Mouse (Mus musculus): Measurements from ENCODE around the gene Wdr73. TPM values are rescaled to one million over a fixed set of nuclear protein-coding genes. Genes with fewer than 3 reads are reported as not detected.

Gene Wdr73
- polyA plus RNA-seq, 2 experiments = 22.6 to 23.1 TPM

DNA sequence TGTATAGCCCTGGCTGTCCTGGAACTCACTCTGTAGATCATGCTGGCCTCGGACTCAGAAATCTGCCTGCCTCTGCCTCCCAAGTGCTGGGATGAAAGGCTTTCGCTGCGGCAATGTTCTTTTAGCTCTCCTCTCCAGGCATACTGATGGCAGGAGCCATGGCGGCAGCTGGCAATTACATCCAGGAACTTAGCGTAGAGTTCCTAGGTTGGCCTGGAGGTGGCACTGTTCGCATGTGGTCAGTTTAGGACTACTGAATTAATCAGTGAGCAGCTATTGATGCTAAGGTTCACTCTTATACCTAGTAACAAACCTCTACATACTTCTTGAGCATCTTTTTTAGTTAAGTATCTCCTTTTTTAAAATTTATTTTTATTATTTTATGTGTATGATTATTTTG is 43.9 kb downstream of the Wdr73 start:
- H3K4me3 ChIP-seq (replicated peaks; ENCODE audit: low read length) = no peak overlapping the region
- no peaks in the 10 kb centered on the region for H3K9me3 ChIP-seq (ENCODE audit: control insufficient read depth, low read length)
- no peaks in the 10 kb centered on the region for H3K27me3 ChIP-seq (ENCODE audit: control insufficient read depth, insufficient read depth, low read length)
- 28% methylated on average over 6 of the region's 6 CpGs for WGBS
- no peak for TF ChIP-seq POLR2A (IDR thresholded peaks at IDR 0.05; ENCODE audit: borderline replicate concordance, extremely low read depth, insufficient read depth, insufficient read length)
- no peaks in the 10 kb centered on the region for H3K36me3 ChIP-seq (ENCODE audit: control insufficient read depth, insufficient read depth, low read length)
- H3K4me1 ChIP-seq (ENCODE audit: control insufficient read depth, insufficient read depth, low read length) = peaks cover 9% of the 10 kb centered on the region
- DNase-seq (ENCODE audit: low spot score) = peak; percentile 82
- no peak overlapping the region for H3K9ac ChIP-seq (ENCODE audit: low read depth, low read length, severe bottlenecking)
- no peak overlapping the region for H3K4me2 ChIP-seq (replicated peaks; ENCODE audit: low read depth, low read length, severe bottlenecking)
- ATAC-seq (ENCODE audit: low FRiP score, low read depth) = no peak
- H3K27ac ChIP-seq (replicated peaks; ENCODE audit: low read depth, low read length) = no peak overlapping the region

DNA sequence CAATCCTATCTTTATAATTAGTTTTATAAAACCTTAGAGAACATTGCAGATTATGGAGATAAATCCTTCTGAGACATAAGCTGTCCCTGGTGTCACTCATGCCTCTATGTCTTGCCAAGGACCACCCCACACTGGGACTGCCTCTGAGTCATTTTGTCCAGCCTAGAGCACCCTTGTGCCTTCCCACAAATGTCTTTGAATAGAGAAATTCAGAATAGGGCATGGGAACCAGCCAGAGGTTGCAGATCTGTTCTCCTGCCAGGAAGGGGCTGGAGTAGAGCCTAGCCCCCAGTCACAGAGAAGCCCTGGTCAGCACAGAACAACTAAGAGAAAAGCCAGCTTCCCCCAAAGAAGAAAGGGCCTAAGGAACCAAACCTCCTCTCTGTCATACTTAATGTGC is 45.8 kb downstream of the Wdr73 start:
- no peaks in the 10 kb centered on the region for H3K27me3 ChIP-seq (ENCODE audit: control insufficient read depth, insufficient read depth, low read length)
- no peak overlapping the region for H3K27ac ChIP-seq (replicated peaks; ENCODE audit: low read depth, low read length)
- no peak for TF ChIP-seq POLR2A (IDR thresholded peaks at IDR 0.05; ENCODE audit: borderline replicate concordance, extremely low read depth, insufficient read depth, insufficient read length)
- H3K9me3 ChIP-seq (ENCODE audit: control insufficient read depth, low read length) = no peaks in the 10 kb centered on the region
- no peak overlapping the region for H3K4me2 ChIP-seq (replicated peaks; ENCODE audit: low read depth, low read length, severe bottlenecking)
- ATAC-seq (ENCODE audit: low FRiP score, low read depth) = no peak
- no peak for DNase-seq (ENCODE audit: low spot score)
- H3K4me3 ChIP-seq (replicated peaks; ENCODE audit: low read length) = no peak overlapping the region
- no peak overlapping the region for H3K9ac ChIP-seq (ENCODE audit: low read depth, low read length, severe bottlenecking)
- H3K4me1 ChIP-seq (ENCODE audit: control insufficient read depth, insufficient read depth, low read length) = 0 out of 2 replicates have a peak, but pooled peaks cover 3% of the 10 kb centered on the region
- H3K36me3 ChIP-seq (ENCODE audit: control insufficient read depth, insufficient read depth, low read length) = no peaks in the 10 kb centered on the region

GRCm38 (mm10) chr7:80853218-80853617 is 47.9 kb downstream of the Wdr73 start:
- no peak for DNase-seq (ENCODE audit: low spot score)
- ATAC-seq (ENCODE audit: low FRiP score, low read depth) = no peak
- Histone ChIP-seq H3K4me2 (replicated peaks; ENCODE audit: low read depth, low read length, severe bottlenecking) (no peak overlapping the region), H3K36me3 (ENCODE audit: control insufficient read depth, insufficient read depth, low read length) (no peaks in the 10 kb centered on the region), H3K4me3 (replicated peaks; ENCODE audit: low read length) (no peak overlapping the region), H3K27ac (replicated peaks; ENCODE audit: low read depth, low read length) (no peak overlapping the region), H3K27me3 (ENCODE audit: control insufficient read depth, insufficient read depth, low read length) (no peaks in the 10 kb centered on the region), H3K9ac (ENCODE audit: low read depth, low read length, severe bottlenecking) (no peak overlapping the region), H3K9me3 (ENCODE audit: control insufficient read depth, low read length) (no peaks in the 10 kb centered on the region), H3K4me1 (ENCODE audit: control insufficient read depth, insufficient read depth, low read length) (no peaks in the 10 kb centered on the region)
- WGBS = 92% methylated on average over 3 of the region's 3 CpGs
- no peak for TF ChIP-seq POLR2A (IDR thresholded peaks at IDR 0.05; ENCODE audit: borderline replicate concordance, extremely low read depth, insufficient read depth, insufficient read length)

- Histone ChIP-seq H3K4me3 (replicated peaks; ENCODE audit: low read length) (no peak overlapping the region), H3K4me2 (replicated peaks; ENCODE audit: low read depth, low read length, severe bottlenecking) (no peak overlapping the region), H3K9me3 (ENCODE audit: control insufficient read depth, low read length) (no peaks in the 10 kb centered on the region), H3K4me1 (ENCODE audit: control insufficient read depth, insufficient read depth, low read length) (no peaks in the 10 kb centered on the region), H3K27me3 (ENCODE audit: control insufficient read depth, insufficient read depth, low read length) (no peaks in the 10 kb centered on the region), H3K9ac (ENCODE audit: low read depth, low read length, severe bottlenecking) (no peak overlapping the region), H3K27ac (replicated peaks; ENCODE audit: low read depth, low read length) (no peak overlapping the region), H3K36me3 (ENCODE audit: control insufficient read depth, insufficient read depth, low read length) (no peaks in the 10 kb centered on the region)
- TF ChIP-seq POLR2A (IDR thresholded peaks at IDR 0.05; ENCODE audit: borderline replicate concordance, extremely low read depth, insufficient read depth, insufficient read length) = no peak
- no peak for DNase-seq (ENCODE audit: low spot score)
- no peak for ATAC-seq (ENCODE audit: low FRiP score, low read depth)
- 83% methylated on average over 5 of the region's 5 CpGs for WGBS
Observed at GRCm38 (mm10) chr7:80850520-80850919, 50.5 kb downstream of the Wdr73 start.

GRCm38 (mm10) chr7:80849710-80850109 is 51.4 kb downstream of the Wdr73 start:
- Histone ChIP-seq H3K4me2 (replicated peaks; ENCODE audit: low read depth, low read length, severe bottlenecking) (no peak overlapping the region), H3K9me3 (ENCODE audit: control insufficient read depth, low read length) (no peaks in the 10 kb centered on the region), H3K9ac (ENCODE audit: low read depth, low read length, severe bottlenecking) (no peak overlapping the region), H3K36me3 (ENCODE audit: control insufficient read depth, insufficient read depth, low read length) (no peaks in the 10 kb centered on the region), H3K27me3 (ENCODE audit: control insufficient read depth, insufficient read depth, low read length) (no peaks in the 10 kb centered on the region), H3K27ac (replicated peaks; ENCODE audit: low read depth, low read length) (no peak overlapping the region), H3K4me1 (ENCODE audit: control insufficient read depth, insufficient read depth, low read length) (no peaks in the 10 kb centered on the region), H3K4me3 (replicated peaks; ENCODE audit: low read length) (no peak overlapping the region)
- DNase-seq (ENCODE audit: low spot score) (peak; percentile 63), ATAC-seq (ENCODE audit: low FRiP score, low read depth) (no peak)
- TF ChIP-seq POLR2A (IDR thresholded peaks at IDR 0.05; ENCODE audit: borderline replicate concordance, extremely low read depth, insufficient read depth, insufficient read length) = no peak
- WGBS = 36% methylated on average over 4 of the region's 4 CpGs

- DNase-seq (ENCODE audit: low spot score) = no peak
- no peak for ATAC-seq (ENCODE audit: low FRiP score, low read depth)
- Histone ChIP-seq H3K9me3 (ENCODE audit: control insufficient read depth, low read length) (no peaks in the 10 kb centered on the region), H3K27me3 (ENCODE audit: control insufficient read depth, insufficient read depth, low read length) (no peaks in the 10 kb centered on the region), H3K4me3 (replicated peaks; ENCODE audit: low read length) (no peak overlapping the region), H3K4me1 (ENCODE audit: control insufficient read depth, insufficient read depth, low read length) (no peaks in the 10 kb centered on the region), H3K36me3 (ENCODE audit: control insufficient read depth, insufficient read depth, low read length) (no peaks in the 10 kb centered on the region), H3K4me2 (replicated peaks; ENCODE audit: low read depth, low read length, severe bottlenecking) (no peak overlapping the region), H3K27ac (replicated peaks; ENCODE audit: low read depth, low read length) (no peak overlapping the region), H3K9ac (ENCODE audit: low read depth, low read length, severe bottlenecking) (no peak overlapping the region)
- 70% methylated on average over 2 of the region's 2 CpGs for WGBS
- no peak for TF ChIP-seq POLR2A (IDR thresholded peaks at IDR 0.05; ENCODE audit: borderline replicate concordance, extremely low read depth, insufficient read depth, insufficient read length)
Observed at GRCm38 (mm10) chr7:80849267-80849666, 51.8 kb downstream of the Wdr73 start.

All from limb, embryonic 14.5 days (tissue).